Mouse (Mus musculus) adrenal gland, adult 8-10 months (tissue): ENCODE results near the gene Pknox2. TPM values are rescaled to one million over a fixed set of nuclear protein-coding genes. Genes with fewer than 3 reads are reported as not detected.

ENCODE experiments used
- DNase-seq: peaks from one replicate; pipeline ENCODE4 v3.0.0; 2022
- total RNA-seq, 4 experiments: library from RNA; stranded (reverse); gene quantifications; 2 replicates each; pipeline ENCODE4 v1.2.4; 2022

Gene Pknox2
- total RNA-seq, 4 experiments from 2014 or later = 3.0 to 5.4 (median 5.4) TPM

- peak; percentile 55 for DNase-seq
These were observed 213.3 kb downstream of the Pknox2 start for GRCm38 (mm10) chr9:36933813-36934493.

- DNase-seq = no peak
These were observed 214.0 kb downstream of the Pknox2 start for GRCm38 (mm10) chr9:36932950-36933812.

GRCm38 (mm10) chr9:36931657-36932056, 215.6 kb downstream of the Pknox2 start:
- no peak for DNase-seq

- DNase-seq = no peak
These were observed 223.5 kb downstream of the Pknox2 start for GRCm38 (mm10) chr9:36923753-36924152.

- no peak for DNase-seq
These were observed 225.3 kb downstream of the Pknox2 start for GRCm38 (mm10) chr9:36921718-36922415.

GRCm38 (mm10) chr9:36919472-36919871, 227.7 kb downstream of the Pknox2 start:
- no peak for DNase-seq

GRCm38 (mm10) chr9:36918582-36918981, 228.6 kb downstream of the Pknox2 start:
- no peak for DNase-seq

GRCm38 (mm10) chr9:36916915-36917314, 230.3 kb downstream of the Pknox2 start:
- no peak for DNase-seq

GRCm38 (mm10) chr9:36916362-36916761, 230.8 kb downstream of the Pknox2 start:
- DNase-seq = peak; percentile 23

GRCm38 (mm10) chr9:36905452-36905851, 241.8 kb downstream of the Pknox2 start:
- no peak for DNase-seq

- no peak for DNase-seq
These were observed 246.7 kb downstream of the Pknox2 start for GRCm38 (mm10) chr9:36900464-36900863.

GRCm38 (mm10) chr9:36898560-36898959, 248.6 kb downstream of the Pknox2 start:
- DNase-seq = no peak

- DNase-seq = peak; percentile 44
These were observed 252.1 kb downstream of the Pknox2 start for GRCm38 (mm10) chr9:36895009-36895693.

GRCm38 (mm10) chr9:36894242-36894641, 253.0 kb downstream of the Pknox2 start:
- no peak for DNase-seq

- DNase-seq = no peak
These were observed 253.7 kb downstream of the Pknox2 start for GRCm38 (mm10) chr9:36893413-36893990.

GRCm38 (mm10) chr9:36890552-36890951, 256.7 kb downstream of the Pknox2 start:
- DNase-seq = no peak

GRCm38 (mm10) chr9:36885237-36885636, 262.0 kb downstream of the Pknox2 start:
- DNase-seq = no peak

GRCm38 (mm10) chr9:36883569-36883968, 263.6 kb downstream of the Pknox2 start:
- no peak for DNase-seq

GRCm38 (mm10) chr9:36882034-36882745, 265.0 kb downstream of the Pknox2 start:
- DNase-seq = no peak

- DNase-seq = no peak
These were observed 265.6 kb downstream of the Pknox2 start for GRCm38 (mm10) chr9:36881615-36882014.

GRCm38 (mm10) chr9:36876787-36877186, 270.4 kb downstream of the Pknox2 start:
- DNase-seq = no peak
